14 mouse cellular contexts compared by ENCODE assay signal in the genomic region with DNA sequence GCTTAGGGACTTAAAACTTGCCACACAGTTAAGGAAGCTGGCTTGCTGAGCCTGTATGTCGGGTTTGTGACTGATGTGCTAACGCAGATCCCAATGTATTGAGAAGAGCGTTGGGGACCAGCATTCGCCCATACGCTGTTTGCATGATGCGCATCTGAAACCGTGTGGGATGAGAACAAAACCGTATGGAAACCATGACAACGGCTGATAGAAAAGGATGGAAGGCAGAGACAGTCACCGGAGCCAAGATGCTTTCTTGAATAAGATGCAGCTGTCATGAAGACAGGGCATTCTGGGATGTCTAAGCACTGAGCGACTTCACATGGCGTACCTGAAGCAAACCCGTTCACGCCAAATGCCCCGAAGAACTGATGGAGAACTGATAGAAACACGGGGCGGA.
DNase-seq lines count a peak whose midpoint lies in the region; ATAC-seq and TF ChIP-seq lines count a peak whose summit lies in the region.
"Had no signal": no experiment of that assay in that cellular context is flagged by ENCODE, and none has a peak within 500 bp of the region (broad histone marks: within the 10 kb centered on the region; RNA-seq: fewer than 3 reads in every experiment).

No protein-coding gene starts in this region.

- no peak for TF ChIP-seq EP300 in liver, postnatal 0 days (IDR thresholded peaks at IDR 0.05; ENCODE audit: low read depth)

- H3K9ac ChIP-seq in forebrain, embryonic 14.5 days (ENCODE audit: low read length): no peak overlapping the region
- no peak overlapping the region for H3K9ac ChIP-seq in forebrain, embryonic 11.5 days (ENCODE audit: low read length)
- H3K9ac ChIP-seq in midbrain, embryonic 14.5 days (replicated peaks; ENCODE audit: low read length): no peak overlapping the region
- no peak overlapping the region for H3K9ac ChIP-seq in liver, postnatal 0 days (replicated peaks)
- H3K9ac ChIP-seq in heart, embryonic 12.5 days: no peak overlapping the region
- H3K9ac ChIP-seq: heart, embryonic 13.5 days; limb, embryonic 13.5 days had no signal

- WGBS in forebrain, embryonic 14.5 days: 73% methylated on average over 17 of the region's 17 CpGs
- WGBS in forebrain, embryonic 11.5 days: 90% methylated on average over 17 of the region's 17 CpGs
- WGBS in midbrain, embryonic 14.5 days: 64% methylated on average over 17 of the region's 17 CpGs
- WGBS in liver, postnatal 0 days (ENCODE audit: insufficient replicate concordance): 88% methylated on average over 17 of the region's 17 CpGs
- 87% methylated on average over 17 of the region's 17 CpGs for WGBS in heart, embryonic 12.5 days

- ATAC-seq in forebrain, embryonic 14.5 days: 0 out of 2 replicates have a peak, but pooled peaks have one; percentile 29
- no peak for ATAC-seq in forebrain, embryonic 11.5 days (replicated peaks; ENCODE audit: low FRiP score)
- no peak for ATAC-seq in midbrain, embryonic 14.5 days (ENCODE audit: low FRiP score, low TSS enrichment)
- no peak for ATAC-seq in liver, postnatal 0 days
- ATAC-seq in heart, embryonic 12.5 days (ENCODE audit: insufficient number of reproducible peaks, low FRiP score): no peak
- ATAC-seq: Patski had no signal

- TF ChIP-seq CTCF in liver, postnatal 0 days (IDR thresholded peaks at IDR 0.05; ENCODE audit: low read depth): no peak

- H3K9me3 ChIP-seq in forebrain, embryonic 14.5 days (replicated peaks; ENCODE audit: control insufficient read depth, low read length): no peaks in the 10 kb centered on the region
- H3K9me3 ChIP-seq in forebrain, embryonic 11.5 days (ENCODE audit: control insufficient read depth, low read length): no peaks in the 10 kb centered on the region
- H3K9me3 ChIP-seq in midbrain, embryonic 14.5 days (ENCODE audit: control insufficient read depth, low read length): no peaks in the 10 kb centered on the region
- H3K9me3 ChIP-seq in liver, postnatal 0 days (ENCODE audit: low read length): no peaks in the 10 kb centered on the region
- no peaks in the 10 kb centered on the region for H3K9me3 ChIP-seq in heart, embryonic 12.5 days (replicated peaks)
- H3K9me3 ChIP-seq: heart, embryonic 13.5 days; limb, embryonic 13.5 days had no signal

- H3K4me3 ChIP-seq in forebrain, embryonic 14.5 days (ENCODE audit: low read depth, low read length): no peak overlapping the region
- H3K4me3 ChIP-seq in forebrain, embryonic 11.5 days (ENCODE audit: low read depth, low read length): no peak overlapping the region
- no peak overlapping the region for H3K4me3 ChIP-seq in midbrain, embryonic 14.5 days (replicated peaks; ENCODE audit: low read depth, low read length)
- no peak overlapping the region for H3K4me3 ChIP-seq in liver, postnatal 0 days (ENCODE audit: low read depth, low read length)
- no peak overlapping the region for H3K4me3 ChIP-seq in heart, embryonic 12.5 days
- H3K4me3 ChIP-seq: heart, embryonic 13.5 days; limb, embryonic 13.5 days had no signal

- DNase-seq in forebrain, embryonic 14.5 days (ENCODE audit: low spot score): peak; percentile 73
- DNase-seq in forebrain, embryonic 11.5 days (ENCODE audit: low spot score): no peak
- peak; percentile 64 to 66 for DNase-seq in right cerebral cortex, adult 2 months (ENCODE audit: low spot score in 2 of 2)
- no peak for DNase-seq in right cerebral cortex, postnatal 14 days
- peak; percentile 62 for DNase-seq in midbrain, embryonic 14.5 days
- no peak for DNase-seq in liver, postnatal 0 days
- DNase-seq in spleen, postnatal 14 days (ENCODE audit: low spot score in 2 of 2): no peak
- DNase-seq: cerebellum, postnatal 36 days; kidney, adult 18-20 months; lung, postnatal 4 days had no signal

- H3K4me1 ChIP-seq in forebrain, embryonic 14.5 days (ENCODE audit: control insufficient read depth, insufficient read depth, low read length): no peaks in the 10 kb centered on the region
- H3K4me1 ChIP-seq in forebrain, embryonic 11.5 days (replicated peaks; ENCODE audit: control insufficient read depth, insufficient read depth, low read length): no peaks in the 10 kb centered on the region
- H3K4me1 ChIP-seq in midbrain, embryonic 14.5 days (ENCODE audit: control insufficient read depth, insufficient read depth, low read length): no peaks in the 10 kb centered on the region
- no peaks in the 10 kb centered on the region for H3K4me1 ChIP-seq in liver, postnatal 0 days (ENCODE audit: insufficient read depth)
- H3K4me1 ChIP-seq in heart, embryonic 12.5 days (replicated peaks): peaks cover 5% of the 10 kb centered on the region
- H3K4me1 ChIP-seq: limb, embryonic 13.5 days had no signal

- no peaks in the 10 kb centered on the region for H3K27me3 ChIP-seq in forebrain, embryonic 14.5 days (replicated peaks; ENCODE audit: control insufficient read depth, insufficient read depth, low read length)
- H3K27me3 ChIP-seq in forebrain, embryonic 11.5 days (ENCODE audit: control insufficient read depth, insufficient read depth, low read length): no peaks in the 10 kb centered on the region
- no peaks in the 10 kb centered on the region for H3K27me3 ChIP-seq in midbrain, embryonic 14.5 days (ENCODE audit: control insufficient read depth, insufficient read depth, low read length)
- H3K27me3 ChIP-seq in liver, postnatal 0 days (ENCODE audit: insufficient read depth, low read length): no peaks in the 10 kb centered on the region
- no peaks in the 10 kb centered on the region for H3K27me3 ChIP-seq in heart, embryonic 12.5 days (replicated peaks)
- H3K27me3 ChIP-seq: heart, embryonic 13.5 days had no signal

- H3K27ac ChIP-seq in forebrain, embryonic 14.5 days (ENCODE audit: low read depth, low read length): no peak overlapping the region
- no peak overlapping the region for H3K27ac ChIP-seq in forebrain, embryonic 11.5 days (ENCODE audit: low read depth, low read length)
- 0 out of 2 replicates have a peak overlapping the region, but pooled peaks have one; percentile 21 for H3K27ac ChIP-seq in midbrain, embryonic 14.5 days (replicated peaks; ENCODE audit: low read depth, low read length)
- H3K27ac ChIP-seq in liver, postnatal 0 days (ENCODE audit: low read depth): no peak overlapping the region
- H3K27ac ChIP-seq in heart, embryonic 12.5 days (ENCODE audit: poor library complexity, severe bottlenecking): no peak overlapping the region
- H3K27ac ChIP-seq: heart, embryonic 13.5 days; limb, embryonic 13.5 days had no signal

- H3K36me3 ChIP-seq in forebrain, embryonic 14.5 days (ENCODE audit: control insufficient read depth, insufficient read depth, low read length): no peaks in the 10 kb centered on the region
- H3K36me3 ChIP-seq in forebrain, embryonic 11.5 days (ENCODE audit: control insufficient read depth, insufficient read depth, low read length): no peaks in the 10 kb centered on the region
- no peaks in the 10 kb centered on the region for H3K36me3 ChIP-seq in midbrain, embryonic 14.5 days (ENCODE audit: control insufficient read depth, insufficient read depth, low read length)
- no peaks in the 10 kb centered on the region for H3K36me3 ChIP-seq in liver, postnatal 0 days (replicated peaks; ENCODE audit: insufficient read depth, low read length)
- H3K36me3 ChIP-seq in heart, embryonic 12.5 days: no peaks in the 10 kb centered on the region
- H3K36me3 ChIP-seq: heart, embryonic 13.5 days; limb, embryonic 13.5 days had no signal

- H3K4me2 ChIP-seq in forebrain, embryonic 14.5 days (ENCODE audit: low read length): no peak overlapping the region
- no peak overlapping the region for H3K4me2 ChIP-seq in forebrain, embryonic 11.5 days (ENCODE audit: low read depth, low read length, severe bottlenecking)
- no peak overlapping the region for H3K4me2 ChIP-seq in midbrain, embryonic 14.5 days (ENCODE audit: low read length)
- H3K4me2 ChIP-seq in liver, postnatal 0 days (ENCODE audit: low read depth, low read length): no peak overlapping the region
- no peak overlapping the region for H3K4me2 ChIP-seq in heart, embryonic 12.5 days
- H3K4me2 ChIP-seq: heart, embryonic 13.5 days; limb, embryonic 13.5 days had no signal

Comparison
In these comparisons a context has a peak if more than half of its experiments do, and no peak if none do; other contexts are left out.
1. DNase-seq: peak in forebrain, embryonic 14.5 days (single experiment), right cerebral cortex, adult 2 months (2 of 2) and midbrain, embryonic 14.5 days (single experiment); none in forebrain, embryonic 11.5 days (single experiment), right cerebral cortex, postnatal 14 days (single experiment), liver, postnatal 0 days (single experiment) and spleen, postnatal 14 days (0 of 2).